Mouse (Mus musculus): ENCODE measurements around the gene Bmf.
"Not testable (repeated sequence)": the region's sequence is repeated elsewhere in the genome, so short reads cannot be mapped to it uniquely, and the experiment has no call there.

Bmf gene

DNA sequence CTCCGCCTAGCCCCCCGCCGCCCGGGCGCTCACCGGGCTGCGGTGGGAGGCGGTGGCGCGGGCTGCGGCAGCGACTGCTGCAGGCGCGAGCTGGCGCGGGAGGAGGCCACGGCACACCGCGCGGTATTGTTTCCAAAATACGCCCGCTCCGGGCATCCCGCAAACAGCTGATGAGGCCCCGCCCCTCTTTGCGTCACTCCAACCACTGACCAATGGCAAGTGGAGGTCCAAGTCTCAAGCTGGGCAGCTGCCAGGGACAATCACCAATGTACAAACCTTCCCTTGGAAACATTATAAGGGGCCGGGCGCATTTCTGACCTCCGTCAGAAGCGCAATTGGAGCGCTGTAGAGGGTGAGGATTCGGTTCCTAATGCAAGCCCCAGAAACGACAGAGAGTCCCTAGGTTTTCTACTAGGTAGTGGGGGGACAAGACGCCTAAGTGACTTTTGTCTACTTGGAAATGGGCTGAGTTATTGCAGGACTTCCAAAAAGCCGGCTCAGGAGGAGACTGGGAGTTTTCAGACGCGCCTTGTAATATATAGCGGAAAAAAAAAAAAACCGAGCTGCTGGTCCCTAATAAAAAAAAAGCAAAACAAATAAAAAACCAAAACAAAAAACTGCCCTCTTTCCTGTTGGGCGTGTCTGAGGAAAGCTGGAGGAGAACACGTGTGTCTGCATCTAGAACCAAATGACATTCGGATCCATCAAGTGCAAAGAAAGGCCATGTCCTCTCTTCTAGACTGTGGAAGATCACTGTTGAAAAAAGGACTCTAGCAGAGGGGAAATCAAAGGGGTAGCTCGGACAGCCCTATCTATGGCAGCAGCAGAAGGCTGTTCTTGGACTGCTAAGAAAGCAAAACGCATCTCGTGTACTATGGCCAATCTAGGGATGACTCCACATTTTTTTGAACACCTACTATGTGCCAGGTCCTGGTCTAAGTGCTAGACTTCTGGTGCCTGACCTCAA lies at the start of gene Bmf:
Gene Bmf, minus strand, starts transcription at position 181 of the 967 bp plus-strand sequence.
- peak; percentile 90 for DNase-seq (ENCODE audit: low read depth, low spot score)

- DNase-seq (ENCODE audit: low read depth, low spot score), result no peak
Observed at GRCm38 (mm10) chr2:118599087-118599486, 49.6 kb upstream of the Bmf start.

DNA sequence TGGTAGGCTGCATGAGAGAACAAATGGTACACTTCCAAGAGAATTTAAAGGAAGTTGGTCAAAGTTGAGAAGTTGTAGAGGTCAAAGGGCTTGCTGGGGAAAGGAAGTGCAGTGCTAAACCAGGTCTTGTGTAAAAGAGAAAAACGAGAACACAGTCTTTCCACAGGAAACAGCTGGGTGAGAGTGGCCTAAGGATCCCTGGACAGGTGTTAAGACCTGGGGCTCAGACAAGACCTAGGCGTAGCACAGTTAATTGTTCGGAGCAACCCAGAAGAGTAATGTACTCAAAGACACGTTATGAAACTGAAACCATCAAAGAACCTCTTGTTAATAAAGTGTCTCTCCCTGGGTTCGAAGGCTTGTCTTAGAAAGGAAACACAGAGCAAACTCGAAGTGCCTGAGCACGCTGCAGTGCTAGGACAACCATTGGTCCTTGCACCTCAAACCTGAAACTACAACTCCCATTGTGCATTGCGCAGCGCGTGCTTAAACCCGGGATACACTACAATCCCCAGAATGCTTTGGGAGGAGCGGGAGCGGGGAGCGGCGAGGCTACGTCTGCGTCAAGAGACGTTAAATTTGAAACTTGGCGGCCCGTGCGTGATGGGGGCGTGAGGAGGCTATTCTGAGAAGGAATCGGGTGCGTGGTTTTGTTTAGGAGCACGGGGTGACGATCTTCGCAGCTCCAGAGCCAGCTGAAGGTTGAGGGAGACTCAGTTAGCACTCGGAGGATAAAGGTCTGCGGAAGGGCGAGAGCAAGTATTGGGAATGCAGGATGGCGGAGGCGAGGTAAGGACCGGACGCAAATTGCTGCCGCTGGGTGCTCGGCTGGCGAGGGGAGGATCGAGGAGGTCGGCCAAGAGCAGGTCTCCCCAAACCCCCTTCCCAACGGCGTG lies 48.4 kb upstream of the Bmf start, which contains the start of gene Bub1b:
Gene Bub1b, plus strand, starts transcription at position 539 of the 896 bp plus-strand sequence.
- peak; percentile 86 for DNase-seq (ENCODE audit: low read depth, low spot score)

DNA sequence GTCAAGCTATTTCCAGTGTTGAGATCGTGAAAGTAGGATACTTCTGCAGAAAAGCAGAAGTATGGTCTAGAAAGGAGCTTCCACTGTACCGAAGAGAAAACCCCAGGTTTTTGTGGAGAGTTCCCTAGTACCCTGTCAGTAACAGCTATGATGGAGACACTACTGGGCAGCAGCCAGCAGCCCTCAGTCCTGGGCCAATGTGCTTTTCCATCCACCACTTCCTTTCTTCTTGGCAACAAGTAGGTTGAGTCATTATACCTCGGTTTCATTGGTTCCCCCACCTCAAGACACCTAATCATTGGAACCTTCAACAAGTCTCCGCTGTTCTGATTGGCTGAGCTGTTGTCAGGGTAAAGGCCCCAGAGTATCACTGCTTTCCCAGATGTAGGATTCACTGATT lies 41.6 kb upstream of the Bmf start:
- DNase-seq (ENCODE audit: low read depth, low spot score), result no peak

- DNase-seq (ENCODE audit: low read depth, low spot score), result no peak
Observed at GRCm38 (mm10) chr2:118587686-118588085, 38.2 kb upstream of the Bmf start.

DNA sequence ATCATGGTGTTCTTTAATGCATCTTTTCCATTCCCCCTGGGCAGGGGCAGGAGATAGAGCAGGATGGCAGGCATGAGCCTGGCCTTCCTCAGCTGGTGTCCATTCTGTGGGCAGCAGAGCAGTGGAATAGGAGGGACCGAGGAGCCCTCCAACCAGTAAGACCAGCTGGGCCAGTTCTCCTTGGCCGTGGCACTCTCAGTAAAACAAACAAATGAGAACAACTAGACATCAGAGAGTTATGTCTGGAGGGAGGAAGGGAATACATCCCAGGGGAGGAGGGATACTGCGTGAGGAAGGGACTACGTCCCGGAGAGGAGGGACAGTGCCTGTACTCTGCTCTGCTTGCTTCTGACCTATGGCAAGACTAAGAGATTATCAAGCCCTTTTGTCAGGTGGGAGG lies 36.5 kb upstream of the Bmf start:
- no peak for DNase-seq (ENCODE audit: low read depth, low spot score)

DNA sequence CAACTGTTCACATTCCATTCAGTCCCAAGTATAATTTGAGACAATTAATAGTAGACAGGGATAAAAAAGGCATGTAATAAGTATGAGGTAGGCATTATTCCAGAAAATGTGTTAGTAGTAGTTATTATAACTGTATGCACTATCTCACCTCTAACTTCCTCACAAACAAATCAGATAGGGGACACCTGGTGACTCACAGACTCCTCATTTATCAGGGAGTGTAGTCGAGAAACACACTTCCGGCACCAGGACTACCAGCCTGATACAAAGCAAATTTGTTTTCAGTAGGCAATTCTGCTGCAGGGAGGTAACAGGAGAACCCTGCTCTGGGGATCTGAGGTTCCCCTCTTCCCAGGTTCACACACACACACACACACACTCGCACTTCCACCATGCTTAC lies 23.6 kb upstream of the Bmf start:
- DNase-seq (ENCODE audit: low read depth, low spot score), result no peak

- no peak for DNase-seq (ENCODE audit: low read depth, low spot score)
Observed at GRCm38 (mm10) chr2:118572183-118572836, 22.8 kb upstream of the Bmf start.

DNA sequence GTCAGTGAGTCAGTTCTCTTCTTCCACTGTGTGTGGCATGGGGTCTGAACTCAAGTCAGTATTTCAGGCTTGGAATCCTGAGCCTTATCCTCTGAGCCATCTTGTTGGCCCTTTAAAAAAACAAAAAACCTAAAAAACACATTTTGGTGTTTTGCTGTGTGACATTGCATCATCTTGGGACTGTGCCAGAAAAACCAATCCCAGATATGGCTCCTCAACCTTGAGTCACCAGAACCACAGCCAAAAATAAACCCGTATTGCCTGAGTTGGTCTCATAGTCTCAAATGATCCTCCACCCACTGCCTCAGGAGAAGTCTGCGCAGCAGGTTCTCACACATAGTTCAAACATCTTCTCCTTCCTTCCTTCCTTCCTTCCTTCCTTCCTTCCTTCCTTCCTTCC lies 21.5 kb upstream of the Bmf start:
- DNase-seq (ENCODE audit: low read depth, low spot score), result no peak

GRCm38 (mm10) chr2:118567179-118567578 lies 17.7 kb upstream of the Bmf start:
- DNase-seq (ENCODE audit: low read depth, low spot score), result no peak

DNA sequence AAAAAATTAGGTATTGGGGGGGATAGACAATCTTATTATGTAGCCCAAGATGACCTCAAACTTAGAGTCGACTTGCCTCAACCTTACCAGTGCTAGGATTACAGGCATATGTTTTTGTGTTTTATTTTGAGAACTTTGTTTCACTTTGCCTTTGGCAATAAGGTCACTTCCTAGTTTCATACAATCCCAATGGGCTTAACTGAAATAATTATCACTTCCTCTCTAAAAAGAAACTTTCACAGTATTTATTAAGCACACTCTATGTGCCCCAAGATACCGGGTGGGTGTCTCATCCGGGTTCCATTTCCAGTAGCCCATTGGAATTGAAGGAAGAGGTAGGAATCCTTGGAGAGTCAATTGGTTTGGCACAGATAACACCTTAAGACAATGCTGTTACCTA lies 12.9 kb upstream of the Bmf start:
- no peak for DNase-seq (ENCODE audit: low read depth, low spot score)

DNA sequence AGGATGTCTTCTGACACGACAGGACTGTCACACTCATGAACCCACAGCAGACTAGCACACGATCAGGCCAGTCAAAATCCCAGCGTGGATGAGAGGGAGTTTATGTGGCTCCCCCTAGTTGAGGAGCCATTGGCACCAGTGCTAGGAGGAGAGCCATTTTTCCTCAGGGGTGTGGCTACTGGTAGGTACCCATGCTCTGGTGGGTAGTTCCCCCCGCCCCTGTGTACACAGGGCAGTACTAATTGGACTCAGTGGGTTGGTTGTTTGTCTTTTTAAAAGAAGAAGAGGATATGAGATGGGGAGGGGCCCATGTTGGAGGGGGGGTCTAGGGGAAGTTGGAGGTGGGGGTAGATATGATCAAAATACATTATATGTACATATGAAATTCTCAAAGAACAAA lies 12.5 kb upstream of the Bmf start:
- no peak for DNase-seq (ENCODE audit: low read depth, low spot score)

GRCm38 (mm10) chr2:118558426-118558825 lies 8.9 kb upstream of the Bmf start:
- DNase-seq (ENCODE audit: low read depth, low spot score), result no peak

DNA sequence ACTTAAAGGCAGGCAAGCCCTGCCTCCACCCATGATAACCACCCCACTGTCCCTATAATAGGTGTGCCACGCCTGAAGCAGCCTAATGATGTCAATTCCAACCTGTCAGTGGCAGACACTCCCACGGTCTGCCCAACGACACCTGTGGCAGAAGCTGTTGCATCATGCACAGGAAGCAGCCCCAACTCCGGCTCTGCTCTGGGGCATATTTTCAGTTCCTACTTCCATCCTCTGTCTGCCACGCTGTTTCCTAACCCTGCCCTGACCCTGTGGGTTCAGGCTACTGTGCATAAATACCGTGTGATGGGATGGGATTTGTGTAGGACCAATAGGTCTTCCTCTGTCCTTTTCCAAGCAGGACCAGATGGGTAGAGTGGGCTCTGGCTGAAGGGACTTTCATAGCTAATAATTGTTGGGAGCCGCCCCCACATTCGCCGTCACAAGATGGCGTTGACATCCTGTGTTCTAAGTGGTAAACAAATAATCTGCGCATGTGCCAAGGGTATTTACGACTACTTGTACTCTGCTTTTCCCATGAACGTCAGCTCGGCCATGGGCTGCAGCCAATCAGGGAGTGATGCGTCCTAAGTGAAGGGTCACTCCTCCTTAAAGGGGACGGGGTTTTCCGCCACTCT lies 5.0 kb upstream of the Bmf start:
- DNase-seq (ENCODE audit: low read depth, low spot score), result not testable (repeated sequence)

- DNase-seq (ENCODE audit: low read depth, low spot score), result no peak
Observed at GRCm38 (mm10) chr2:118551606-118552005, 2.1 kb upstream of the Bmf start.

GRCm38 (mm10) chr2:118548421-118549221 lies 866 bp downstream of the Bmf start:
- no peak for DNase-seq (ENCODE audit: low read depth, low spot score)

DNA sequence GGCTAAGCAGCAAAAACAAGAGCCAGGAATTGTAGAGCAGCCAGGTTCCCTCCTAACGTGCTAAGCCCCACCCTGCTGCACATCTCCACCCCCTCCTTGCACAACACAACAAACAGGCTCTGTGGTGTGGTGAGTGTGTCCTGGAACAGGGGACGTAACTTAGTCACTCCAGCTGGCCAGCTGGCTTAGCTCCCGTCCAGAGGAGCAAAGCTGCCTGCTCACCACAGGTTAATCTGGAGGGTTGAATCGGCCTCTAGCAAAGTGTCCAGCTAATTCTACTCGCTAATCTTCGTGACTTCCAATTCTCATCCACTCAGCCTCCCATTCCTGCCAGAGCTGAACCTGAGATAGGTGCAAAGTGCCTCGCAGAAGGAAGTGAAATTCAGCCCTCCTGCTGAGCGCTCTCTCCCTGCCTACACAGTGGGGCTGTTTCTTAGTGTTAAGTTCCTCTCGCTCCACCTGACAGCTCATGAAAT lies 1.9 kb downstream of the Bmf start:
- DNase-seq (ENCODE audit: low read depth, low spot score), result no peak

DNA sequence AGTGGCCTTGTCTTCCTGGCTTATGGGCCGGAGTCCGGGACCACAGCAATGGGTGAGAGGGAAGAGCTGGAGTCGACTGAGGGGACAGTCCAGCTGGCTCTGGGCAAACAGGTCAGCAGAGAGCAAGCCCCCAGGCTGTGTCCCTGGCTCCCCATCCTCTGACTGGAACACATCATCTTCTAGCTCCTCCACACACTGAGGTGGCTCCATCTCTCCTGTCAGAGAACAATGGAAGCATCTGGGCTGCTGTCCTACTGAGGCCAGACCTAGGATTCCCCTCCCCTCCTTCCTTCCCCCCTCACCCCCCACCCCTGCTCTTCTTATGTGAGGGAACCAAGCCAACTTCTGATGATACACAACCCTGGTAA lies 2.7 kb downstream of the Bmf start:
- DNase-seq (ENCODE audit: low read depth, low spot score), result no peak

DNA sequence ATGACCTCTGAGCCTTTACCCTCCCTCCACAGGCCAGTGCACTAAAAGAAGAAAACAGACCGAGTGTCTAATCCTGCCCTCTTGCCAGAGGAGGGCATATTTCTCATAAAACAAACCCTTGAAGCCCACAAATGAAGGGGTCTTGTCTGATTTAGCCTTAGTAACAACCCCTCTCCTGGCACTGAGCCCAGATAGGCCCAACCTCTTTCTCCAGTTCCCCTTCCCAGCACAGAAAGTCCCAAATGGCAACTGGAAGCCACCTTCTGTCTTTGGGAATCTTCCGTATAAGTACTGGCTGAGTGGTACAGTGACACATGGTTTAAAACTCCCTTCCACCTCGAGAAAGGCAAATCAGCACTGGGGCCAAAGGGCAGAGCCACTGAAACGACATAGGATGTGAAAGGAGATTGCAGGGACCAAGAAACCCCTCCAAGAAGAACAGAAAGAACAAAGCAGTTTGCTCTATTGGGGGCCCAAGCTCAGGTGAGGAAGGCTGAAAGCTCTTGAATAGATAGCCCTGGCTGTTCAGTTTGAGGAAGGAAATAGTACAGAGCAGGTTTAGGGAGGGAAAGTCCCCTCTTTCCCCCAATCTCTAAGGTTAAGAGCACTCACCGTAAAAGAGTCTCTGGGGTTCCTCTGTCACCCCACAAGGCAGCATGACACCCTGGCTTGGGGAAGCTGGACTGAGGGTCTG lies 3.2 kb downstream of the Bmf start:
- DNase-seq (ENCODE audit: low read depth, low spot score), result no peak

All from WW6 (cell line).